Mouse (Mus musculus): ENCODE results near the gene Cpne8. TPM values are rescaled to one million over a fixed set of nuclear protein-coding genes. Genes with fewer than 3 reads are reported as not detected.
A peak's percentile ranks its signal among the peaks of the same experiment; 100 is the strongest.
"Not testable (repeated sequence)": the region's sequence is repeated elsewhere in the genome, so short reads cannot be mapped to it uniquely, and the experiment has no call there.

Gene Cpne8
- total RNA-seq, 2 experiments from 2014 or later = 30.5 to 30.6 TPM

DNA sequence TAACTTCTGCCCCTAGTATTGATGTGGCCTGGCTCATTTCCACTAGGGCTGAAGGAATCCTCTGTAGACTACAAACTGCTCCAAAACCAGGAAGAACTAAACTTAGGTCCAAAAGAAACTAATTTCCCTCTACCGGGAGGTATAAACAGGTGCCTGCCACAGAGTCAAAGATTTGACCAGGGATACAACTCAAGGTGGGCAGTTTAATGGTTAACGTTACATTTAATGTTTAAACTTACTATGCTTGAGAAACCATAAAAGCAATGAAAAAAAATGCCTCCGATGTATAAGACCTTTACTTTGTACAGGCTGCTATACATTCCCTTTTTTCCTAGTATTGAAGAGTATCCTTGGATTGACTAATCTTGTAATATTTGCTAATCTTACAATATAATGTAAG, 18.5 kb downstream of the Cpne8 start:
- Histone ChIP-seq H3K4me3 (no peak overlapping the region), H3K27ac (no peak overlapping the region)
- no peak for DNase-seq (ENCODE audit: low spot score in 2 of 2)
- no peak for TF ChIP-seq CTCF (conservative IDR thresholded peaks at IDR 0.05)

DNA sequence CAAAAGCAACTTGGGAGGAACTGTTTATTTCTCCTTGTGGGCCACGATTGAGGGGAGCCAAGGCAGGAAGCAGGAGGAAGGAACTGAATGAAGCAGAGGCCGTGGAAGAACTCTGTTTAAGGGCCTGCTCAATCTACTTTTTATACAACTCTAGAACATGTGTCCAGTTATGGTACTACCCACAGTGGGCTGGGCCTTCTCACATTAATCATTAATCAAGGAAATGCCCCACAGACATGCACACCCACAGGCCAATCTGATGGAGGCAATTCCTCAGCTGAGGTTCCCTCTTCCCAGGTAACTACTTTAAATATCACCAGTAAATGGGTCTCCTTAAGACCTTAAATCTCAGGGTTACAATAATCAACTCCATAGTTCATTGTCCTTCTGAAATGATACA, 21.2 kb downstream of the Cpne8 start:
- no peak for DNase-seq (ENCODE audit: low spot score in 2 of 2)
- no peak overlapping the region for H3K4me3 ChIP-seq
- TF ChIP-seq CTCF (conservative IDR thresholded peaks at IDR 0.05) = no peak
- no peak overlapping the region for H3K27ac ChIP-seq

DNA sequence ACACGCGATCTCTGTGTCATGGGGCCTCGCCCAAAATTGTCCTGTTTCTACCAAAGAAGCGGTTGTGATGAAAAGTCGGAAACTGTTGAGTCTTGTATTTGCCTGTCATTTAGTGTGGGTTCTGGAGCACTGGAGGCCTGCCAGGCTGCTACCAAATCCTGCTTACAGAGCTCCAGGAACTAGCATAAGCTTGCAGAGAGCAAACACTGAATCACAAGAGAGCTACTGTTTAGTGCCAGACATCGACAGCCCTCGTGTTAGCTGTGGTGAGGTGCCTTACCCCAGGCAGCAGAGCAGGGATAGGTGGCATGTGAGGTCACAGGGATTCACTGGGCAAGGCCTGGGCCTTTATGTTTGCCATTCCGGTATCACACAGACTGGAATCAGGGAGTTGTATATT, 22.7 kb downstream of the Cpne8 start:
- peak; percentile 57 to 62 for DNase-seq (ENCODE audit: low spot score in 2 of 2)
- no peak for TF ChIP-seq CTCF (conservative IDR thresholded peaks at IDR 0.05)
- H3K4me3 ChIP-seq = no peak overlapping the region
- H3K27ac ChIP-seq = no peak overlapping the region

DNA sequence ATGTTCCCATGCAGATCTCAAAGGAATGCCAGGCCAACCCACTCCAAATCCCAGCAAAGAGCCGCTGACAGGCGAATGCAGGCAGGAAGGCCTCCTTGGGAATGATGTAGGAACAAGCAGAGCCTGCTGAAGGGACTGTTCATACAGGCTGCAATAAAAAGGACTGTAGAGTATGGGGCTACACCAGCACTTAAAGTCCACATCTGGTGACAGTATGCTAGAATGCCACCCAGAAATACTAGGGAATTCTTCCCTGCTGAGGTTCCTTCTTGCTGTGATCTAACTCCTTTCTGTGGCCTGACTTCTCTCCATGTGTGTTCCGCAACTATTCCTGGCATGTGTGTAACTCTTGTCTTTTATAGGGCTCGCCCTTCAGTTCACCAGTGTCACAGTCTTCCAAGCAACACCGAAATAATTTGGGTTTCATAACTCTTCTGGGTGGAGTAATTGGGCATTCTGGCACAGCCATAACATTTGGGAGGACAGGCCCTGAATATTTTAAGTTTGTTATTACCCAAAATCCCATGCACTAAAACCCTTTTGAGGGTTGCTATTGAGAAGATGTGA, 32.1 kb downstream of the Cpne8 start:
- TF ChIP-seq CTCF (conservative IDR thresholded peaks at IDR 0.05) = no peak
- Histone ChIP-seq H3K4me3 (no peak overlapping the region), H3K27ac (no peak overlapping the region)
- no peak for DNase-seq (ENCODE audit: low spot score in 2 of 2)

DNA sequence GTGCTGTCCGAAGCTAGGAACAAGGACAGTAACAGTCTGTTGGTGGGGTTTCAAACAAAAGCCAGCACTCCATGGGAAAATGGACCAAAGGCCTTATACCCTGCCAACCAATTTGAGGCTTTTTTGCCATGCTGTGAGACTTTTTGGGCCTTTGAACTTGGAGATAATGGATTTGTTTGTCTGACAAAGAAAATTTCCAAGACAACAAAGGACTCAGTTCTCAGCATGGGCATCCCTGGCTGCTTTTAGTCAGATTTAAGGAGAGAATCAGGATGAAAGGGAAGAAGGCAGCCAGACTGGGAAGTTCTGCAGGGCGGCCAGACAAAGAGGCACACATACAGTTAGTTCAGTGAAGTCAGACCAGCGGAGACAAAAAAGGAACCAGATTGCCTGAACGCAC, 32.9 kb downstream of the Cpne8 start:
- TF ChIP-seq CTCF (conservative IDR thresholded peaks at IDR 0.05) = no peak
- no peak overlapping the region for H3K4me3 ChIP-seq
- no peak for DNase-seq (ENCODE audit: low spot score in 2 of 2)

DNA sequence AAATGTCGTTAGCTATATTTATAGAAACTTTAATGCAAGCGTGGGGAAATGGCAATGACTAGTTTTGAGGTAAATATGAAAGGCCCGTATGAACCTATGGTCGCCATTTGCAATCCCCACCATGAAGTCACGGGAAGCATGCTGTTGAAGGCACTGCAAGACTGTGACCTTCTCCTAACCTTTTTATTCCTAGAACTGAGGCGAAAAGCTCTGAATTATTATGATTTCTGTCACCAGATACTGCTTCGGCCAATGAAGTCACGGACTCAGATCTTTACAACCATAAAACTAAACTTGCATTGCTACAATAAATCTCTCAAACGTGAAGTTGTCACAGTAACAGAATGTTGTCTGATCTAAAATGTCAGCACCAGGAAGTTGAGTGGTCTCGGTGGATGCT, 33.4 kb downstream of the Cpne8 start:
- TF ChIP-seq CTCF (conservative IDR thresholded peaks at IDR 0.05) = no peak
- H3K27ac ChIP-seq = no peak overlapping the region
- no peak overlapping the region for H3K4me3 ChIP-seq
- no peak for DNase-seq (ENCODE audit: low spot score in 2 of 2)

More for the DNA sequence above, 32.9 kb downstream of the Cpne8 start:
- H3K27ac ChIP-seq = no peak overlapping the region

DNA sequence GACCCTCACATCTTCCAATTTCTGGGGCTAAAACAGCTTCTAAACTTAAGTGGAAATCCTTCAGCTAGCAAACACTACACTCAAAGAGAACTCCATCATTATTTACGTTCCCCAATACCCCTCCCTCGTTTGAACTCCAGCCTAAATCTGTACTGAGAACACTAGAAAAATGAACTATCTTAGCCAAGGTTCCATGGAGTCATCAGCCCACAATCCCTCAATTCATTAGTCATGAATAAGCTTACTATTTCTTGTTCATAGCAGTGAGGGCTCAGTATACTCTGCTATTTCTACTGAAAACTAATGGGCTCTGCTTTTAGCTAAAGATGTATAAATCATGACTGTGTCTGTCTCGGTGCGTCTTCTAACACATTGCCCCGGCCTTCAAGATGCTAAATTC, 55.0 kb downstream of the Cpne8 start:
- Histone ChIP-seq H3K4me3 (no peak overlapping the region), H3K27ac (no peak overlapping the region)
- DNase-seq (ENCODE audit: low spot score in 2 of 2) = no peak
- TF ChIP-seq CTCF (conservative IDR thresholded peaks at IDR 0.05) = no peak

DNA sequence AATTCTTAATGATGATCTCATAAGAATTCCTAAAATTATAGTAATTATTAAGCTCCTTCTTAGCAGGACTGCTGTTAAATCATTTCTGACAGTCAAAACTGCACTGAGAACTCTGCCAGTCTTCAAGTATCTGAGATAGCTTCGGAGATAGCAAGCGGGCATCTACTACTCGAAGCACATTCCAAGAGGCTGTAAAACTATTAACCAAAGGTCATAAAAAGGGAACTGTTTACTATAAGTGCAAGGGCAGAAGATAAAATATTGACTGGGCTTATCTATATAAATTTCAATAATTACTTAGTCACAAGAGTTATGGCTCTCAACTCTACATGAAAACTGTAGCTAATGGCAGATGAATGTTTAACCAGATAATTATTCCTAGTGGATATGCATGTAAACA, 57.2 kb downstream of the Cpne8 start:
- no peak for DNase-seq (ENCODE audit: low spot score in 2 of 2)
- TF ChIP-seq CTCF (conservative IDR thresholded peaks at IDR 0.05) = no peak
- H3K4me3 ChIP-seq = no peak overlapping the region
- H3K27ac ChIP-seq = no peak overlapping the region

DNA sequence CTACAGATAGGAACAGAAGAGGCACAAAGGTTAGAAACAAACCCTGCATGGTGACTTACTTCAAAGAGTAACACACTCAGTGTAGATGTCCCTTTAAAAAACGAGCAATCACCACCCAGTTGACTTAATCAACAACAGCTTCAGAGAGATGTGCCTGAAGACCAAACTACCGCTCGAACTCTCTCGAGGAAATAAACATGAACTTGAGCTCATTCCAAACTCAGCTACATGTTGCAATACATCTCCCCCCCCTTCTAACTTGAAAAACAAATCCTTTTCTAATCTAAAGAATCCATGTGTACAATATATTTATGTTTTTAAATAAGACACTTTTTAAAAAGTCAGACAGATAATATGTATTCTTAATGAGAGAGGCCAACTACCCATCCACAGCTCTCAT, 59.5 kb downstream of the Cpne8 start:
- H3K4me3 ChIP-seq = no peak overlapping the region
- H3K27ac ChIP-seq = no peak overlapping the region
- TF ChIP-seq CTCF (conservative IDR thresholded peaks at IDR 0.05) = no peak
- DNase-seq (ENCODE audit: low spot score in 2 of 2) = no peak

DNA sequence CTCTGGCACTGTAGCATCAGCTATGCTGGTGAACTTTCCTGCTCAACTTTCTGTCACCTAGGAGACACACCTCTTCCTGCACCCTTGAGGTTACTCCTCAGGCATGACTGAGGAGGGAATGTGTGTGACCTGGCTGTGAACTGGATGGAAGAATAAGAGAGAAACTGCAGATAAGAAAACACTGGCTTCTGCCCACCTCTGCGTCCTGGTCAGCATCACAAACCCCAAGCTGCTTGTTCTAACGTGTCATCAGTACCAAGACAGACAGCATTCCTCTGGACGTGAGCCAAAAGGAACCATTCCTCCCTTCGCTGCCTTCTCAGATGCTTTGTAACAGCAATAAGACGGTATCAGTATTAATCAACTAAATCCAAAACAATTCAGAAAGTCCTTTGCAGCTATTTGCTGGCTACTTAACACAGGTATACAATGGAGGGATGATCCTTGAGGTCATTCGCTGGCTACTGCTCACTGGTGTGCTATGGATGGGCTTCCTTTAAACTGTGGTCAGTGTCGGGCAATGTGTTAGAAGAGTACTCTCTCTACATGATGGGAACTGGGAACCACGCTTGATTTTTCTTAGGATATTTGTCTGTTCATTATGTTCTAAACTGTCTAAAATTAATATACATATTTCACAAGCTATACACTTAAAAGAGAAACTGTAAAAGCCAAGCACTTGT, 63.0 kb downstream of the Cpne8 start:
- DNase-seq (ENCODE audit: low spot score in 2 of 2) = no peak
- no peak overlapping the region for H3K27ac ChIP-seq
- H3K4me3 ChIP-seq = no peak overlapping the region
- TF ChIP-seq CTCF (conservative IDR thresholded peaks at IDR 0.05) = no peak

DNA sequence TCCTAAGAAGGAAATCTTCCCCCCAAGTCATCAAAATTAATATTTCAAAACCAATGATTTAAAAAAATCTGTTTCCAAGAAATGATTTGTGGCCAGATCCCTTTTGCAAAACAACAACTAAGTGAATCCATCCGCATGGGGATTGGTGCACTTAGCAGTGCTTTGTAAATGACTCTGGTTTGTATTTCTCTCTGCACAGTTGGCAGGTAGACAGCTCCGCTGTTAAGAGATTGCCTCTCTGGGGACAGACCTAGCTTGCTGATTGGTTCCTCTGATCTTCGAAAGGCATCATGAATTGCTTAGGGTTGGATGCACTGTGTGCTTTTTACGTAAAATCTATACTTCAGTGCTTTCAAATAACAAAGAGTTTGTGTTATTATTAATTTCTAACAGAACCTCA, 68.5 kb downstream of the Cpne8 start:
- DNase-seq (ENCODE audit: low spot score in 2 of 2); H3K27ac ChIP-seq; H3K4me3 ChIP-seq: not testable (repeated sequence)

DNA sequence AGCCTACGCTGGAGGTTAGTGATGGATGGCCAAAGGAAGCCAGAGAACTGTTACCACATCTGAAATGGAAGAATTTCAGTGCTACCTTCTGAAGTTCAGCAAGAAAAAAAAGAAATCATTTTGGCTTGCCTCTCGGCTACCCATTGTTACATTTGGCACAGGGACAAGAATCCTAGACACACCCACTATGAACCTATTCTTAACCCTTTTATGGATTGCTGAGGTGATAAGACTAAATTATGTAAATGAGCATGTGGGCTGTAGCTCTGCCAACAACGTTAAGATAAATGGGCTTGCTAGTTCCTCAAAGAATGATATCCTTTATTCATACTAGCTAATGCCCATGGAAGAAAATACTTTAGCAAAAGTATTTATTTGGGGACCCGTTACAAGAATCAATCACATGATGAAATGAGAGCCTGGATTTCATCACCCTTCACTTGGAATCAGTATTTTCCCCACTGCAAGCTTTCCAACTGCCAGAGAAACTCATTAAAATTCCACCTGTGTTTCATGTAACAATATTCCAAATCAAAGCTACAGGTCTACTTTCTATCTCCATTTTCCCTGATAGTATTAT, 69.3 kb downstream of the Cpne8 start:
- no peak overlapping the region for H3K4me3 ChIP-seq
- TF ChIP-seq CTCF (conservative IDR thresholded peaks at IDR 0.05) = no peak
- no peak for DNase-seq (ENCODE audit: low spot score in 2 of 2)
- no peak overlapping the region for H3K27ac ChIP-seq

DNA sequence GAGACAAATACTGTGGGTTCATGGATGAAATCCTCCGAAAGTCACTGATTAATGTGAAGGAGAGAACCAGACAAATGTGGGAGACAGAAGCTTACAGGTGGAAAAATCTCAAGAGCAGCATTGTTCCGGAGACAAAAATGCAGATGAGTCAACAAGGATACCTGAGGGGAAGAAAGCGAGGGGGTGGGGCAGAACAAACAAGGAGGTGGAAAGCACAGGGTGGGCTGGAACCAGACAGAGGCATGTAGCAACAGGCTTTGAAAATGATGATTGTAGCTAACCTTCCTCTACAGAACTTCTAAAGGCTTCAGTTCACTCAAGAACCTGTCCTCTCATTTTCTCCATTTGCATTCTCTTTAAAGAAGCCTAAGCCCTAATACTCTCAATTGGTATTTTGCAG, 70.9 kb downstream of the Cpne8 start:
- no peak overlapping the region for H3K27ac ChIP-seq
- TF ChIP-seq CTCF (conservative IDR thresholded peaks at IDR 0.05) = no peak
- DNase-seq (ENCODE audit: low spot score in 2 of 2) = no peak
- H3K4me3 ChIP-seq = no peak overlapping the region

DNA sequence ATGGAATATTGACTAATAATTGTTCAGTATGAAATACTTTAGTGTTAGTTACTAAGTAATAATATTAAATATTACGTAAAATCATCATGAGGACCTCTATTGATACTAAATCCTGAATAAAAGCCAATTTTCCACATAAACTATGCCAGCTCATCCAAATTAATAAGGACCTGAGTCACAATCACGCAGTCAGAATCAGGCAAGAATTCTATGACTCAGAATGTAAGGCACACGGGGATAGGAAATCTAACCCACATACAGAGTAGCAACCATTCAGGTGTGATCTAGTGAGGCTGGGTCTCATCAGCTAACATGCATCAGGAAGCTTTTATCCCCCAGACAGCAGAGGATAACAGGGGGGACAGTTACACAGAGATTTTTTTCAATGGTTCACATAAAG, 72.1 kb downstream of the Cpne8 start:
- Histone ChIP-seq H3K27ac (no peak overlapping the region), H3K4me3 (no peak overlapping the region)
- no peak for TF ChIP-seq CTCF (conservative IDR thresholded peaks at IDR 0.05)
- DNase-seq (ENCODE audit: low spot score in 2 of 2) = no peak

Data from layer of hippocampus, adult 2 months (tissue).